Mouse (Mus musculus) E14TG2a.4 (cell line): ENCODE measurements around the gene Cox15.
A peak's percentile ranks its signal among the peaks of the same experiment; 100 is the strongest.

Experiments used
- H3K27me3 ChIP-seq: 2 replicates; pipeline ENCODE4 v1.6.1; 2014; ENCODE audit warnings: low read length, control low read depth; ENCODE audit not compliant: insufficient read depth
- H3K36me3 ChIP-seq: 2 replicates; pipeline ENCODE4 v1.6.1; 2014; ENCODE audit warnings: low read length, control low read depth; ENCODE audit not compliant: insufficient read depth
- H3K4me1 ChIP-seq: replicated peaks from 2 replicates; pipeline ENCODE4 v1.6.1; 2014; ENCODE audit warnings: low read depth, low read length, control low read depth
- H3K4me3 ChIP-seq: replicated peaks from 2 replicates; pipeline ENCODE4 v1.5.1; 2014; ENCODE audit warnings: mild to moderate bottlenecking, low read length
- H3K9me3 ChIP-seq: 2 replicates; pipeline ENCODE4 v1.6.1; 2014; ENCODE audit warnings: low read length, control low read depth
- CTCF ChIP-seq: conservative IDR thresholded peaks from 2 replicates; pipeline ENCODE4 v1.5.1; 2014; ENCODE audit warnings: low read length
- NANOG ChIP-seq: IDR thresholded peaks from 2 replicates; pipeline ENCODE4 v1.6.1; 2014; ENCODE audit warnings: borderline replicate concordance, low read length, mixed read lengths
- POU5F1 ChIP-seq: IDR thresholded peaks from 2 replicates; pipeline ENCODE4 v1.6.1; 2014; ENCODE audit warnings: low read length, borderline replicate concordance

Gene Cox15

GRCm38 (mm10) chr19:43752489-43753225 is at the start of gene Cox15, which contains the start of gene Cutc:
Cox15 (minus strand) TSS chr19:43753000.
Cutc (plus strand) TSS chr19:43752996.
- TF ChIP-seq POU5F1 (no peak), CTCF (no peak), NANOG (no peak)
- no peaks in the 10 kb centered on the region for H3K27me3 ChIP-seq
- peak within 1 kb of the TSS; percentile 93 for H3K4me3 ChIP-seq
- H3K9me3 ChIP-seq, result no peaks in the 10 kb centered on the region
- H3K36me3 ChIP-seq, result peaks cover 36% of the 10 kb centered on the region
- peaks cover 15% of the 10 kb centered on the region for H3K4me1 ChIP-seq

DNA sequence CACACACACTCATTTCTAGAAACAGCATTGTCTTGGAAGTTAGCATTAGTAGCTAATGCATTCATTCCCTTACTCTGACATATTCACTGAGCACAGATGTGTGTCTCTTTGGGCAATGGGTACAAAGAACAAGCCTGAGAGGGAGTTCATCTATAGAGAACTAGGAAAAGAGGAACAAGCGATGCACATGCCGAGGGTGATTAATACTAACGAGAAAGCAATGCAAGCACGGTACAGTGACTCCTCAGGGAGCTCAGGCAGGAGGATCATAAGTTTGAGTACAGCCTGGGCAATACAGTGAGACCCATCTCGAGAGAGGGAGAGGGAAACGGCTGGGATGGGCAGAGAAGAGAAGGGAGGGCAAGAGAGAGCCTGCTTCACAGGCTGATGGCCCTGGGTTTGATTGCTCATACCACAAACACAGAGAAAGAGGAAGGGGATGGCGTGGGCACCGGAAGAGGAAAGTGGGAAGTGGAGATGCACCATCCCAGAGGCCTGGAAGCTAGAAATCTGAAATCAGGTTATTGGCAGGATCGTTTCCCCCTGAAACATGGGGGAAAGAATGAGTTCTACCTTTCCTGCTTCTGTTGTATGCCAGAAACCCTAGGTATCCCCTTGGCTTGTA is 48.7 kb upstream of the Cox15 start:
- H3K4me3 ChIP-seq, result no peak overlapping the region
- H3K9me3 ChIP-seq, result no peaks in the 10 kb centered on the region
- H3K36me3 ChIP-seq, result peaks cover 6% of the 10 kb centered on the region; the same call in 1 of the 2 replicates
- TF ChIP-seq CTCF (no peak), POU5F1 (no peak), NANOG (no peak)
- peaks cover 32% of the 10 kb centered on the region for H3K4me1 ChIP-seq
- H3K27me3 ChIP-seq, result peaks cover 6% of the 10 kb centered on the region; the same call in 1 of the 2 replicates

DNA sequence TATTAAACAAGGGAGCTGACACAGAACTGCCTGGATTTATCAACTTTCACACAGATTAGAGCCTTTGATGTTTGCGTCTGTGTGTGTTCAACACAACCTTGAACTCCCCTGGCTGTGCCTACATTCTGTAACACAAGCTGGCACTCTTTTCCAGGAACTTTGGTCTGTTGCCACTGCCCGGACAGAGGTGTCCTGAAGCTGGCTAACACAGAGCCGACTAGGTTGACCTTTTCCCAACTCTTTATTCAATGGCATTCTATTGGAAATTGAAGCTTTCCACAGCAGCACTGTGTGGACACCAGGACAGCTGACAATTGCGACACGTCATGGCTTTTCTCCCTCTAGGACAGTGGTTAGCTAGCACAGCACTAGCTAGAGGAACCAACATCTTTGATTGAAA is 44.4 kb upstream of the Cox15 start:
- peaks cover 10% of the 10 kb centered on the region; the same call in 1 of the 2 replicates for H3K4me1 ChIP-seq
- H3K4me3 ChIP-seq, result no peak overlapping the region
- no peaks in the 10 kb centered on the region for H3K9me3 ChIP-seq
- peaks cover 6% of the 10 kb centered on the region; the same call in 1 of the 2 replicates for H3K36me3 ChIP-seq
- no peak for TF ChIP-seq CTCF
- TF ChIP-seq POU5F1, result no peak
- no peak for TF ChIP-seq NANOG
- peaks cover 6% of the 10 kb centered on the region; the same call in 1 of the 2 replicates for H3K27me3 ChIP-seq

DNA sequence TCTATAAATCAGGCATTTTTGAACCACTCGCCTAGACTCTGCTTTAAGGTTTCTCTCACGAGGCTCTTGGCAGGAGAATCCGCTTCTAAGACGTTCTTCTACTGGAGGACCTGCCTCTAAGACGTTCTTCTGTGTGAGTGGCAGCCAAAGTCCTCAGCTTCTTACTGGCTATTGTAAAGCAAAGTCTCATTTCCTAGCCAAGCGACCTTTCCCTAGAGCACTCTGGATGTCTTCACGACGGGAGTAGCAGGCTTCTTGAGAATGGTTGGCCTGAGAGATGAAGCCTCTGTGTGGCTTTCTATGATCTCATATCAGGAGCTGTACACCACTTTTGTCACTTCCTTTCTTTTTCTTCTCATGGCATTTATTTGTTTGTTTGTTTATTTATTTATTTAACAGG is 42.7 kb upstream of the Cox15 start:
- H3K4me3 ChIP-seq, result no peak overlapping the region
- H3K4me1 ChIP-seq, result peaks cover 10% of the 10 kb centered on the region; the same call in 1 of the 2 replicates
- no peaks in the 10 kb centered on the region for H3K9me3 ChIP-seq
- no peaks in the 10 kb centered on the region; the same call in 1 of the 2 replicates for H3K27me3 ChIP-seq
- TF ChIP-seq NANOG (no peak), CTCF (no peak), POU5F1 (no peak)
- H3K36me3 ChIP-seq, result peaks cover 1% of the 10 kb centered on the region; the same call in 1 of the 2 replicates

- Histone ChIP-seq H3K9me3 (no peaks in the 10 kb centered on the region), H3K27me3 (no peaks in the 10 kb centered on the region; the same call in 1 of the 2 replicates), H3K4me3 (no peak overlapping the region), H3K36me3 (no peaks in the 10 kb centered on the region), H3K4me1 (peaks cover 10% of the 10 kb centered on the region; the same call in 1 of the 2 replicates)
- no peak for TF ChIP-seq POU5F1
- no peak for TF ChIP-seq NANOG
- no peak for TF ChIP-seq CTCF
Measured at GRCm38 (mm10) chr19:43793951-43794350, 41.2 kb upstream of the Cox15 start.

DNA sequence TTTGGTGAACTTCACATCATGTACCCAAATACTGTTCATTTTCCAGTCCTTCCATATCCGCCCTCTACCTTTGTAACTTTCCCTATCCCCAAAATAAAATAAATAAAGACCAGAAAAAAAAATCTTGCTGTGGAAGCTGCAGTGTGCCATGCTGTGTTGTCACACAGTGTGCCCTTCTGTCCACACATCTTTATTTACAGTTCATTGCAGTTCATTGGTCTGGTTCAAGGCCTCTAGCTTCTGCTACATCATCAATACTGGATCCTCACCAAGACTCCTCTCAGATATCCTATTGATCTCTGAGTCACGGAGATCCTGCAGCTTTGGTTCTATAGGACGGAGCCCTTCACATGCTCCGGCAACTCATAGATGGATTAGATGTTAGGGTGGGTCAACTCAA is 39.7 kb upstream of the Cox15 start:
- H3K27me3 ChIP-seq, result no peaks in the 10 kb centered on the region; the same call in 1 of the 2 replicates
- H3K4me1 ChIP-seq, result peaks cover 4% of the 10 kb centered on the region; the same call in 1 of the 2 replicates
- no peaks in the 10 kb centered on the region for H3K36me3 ChIP-seq
- TF ChIP-seq NANOG, result no peak
- no peak for TF ChIP-seq POU5F1
- no peak for TF ChIP-seq CTCF
- H3K9me3 ChIP-seq, result no peaks in the 10 kb centered on the region
- H3K4me3 ChIP-seq, result no peak overlapping the region

DNA sequence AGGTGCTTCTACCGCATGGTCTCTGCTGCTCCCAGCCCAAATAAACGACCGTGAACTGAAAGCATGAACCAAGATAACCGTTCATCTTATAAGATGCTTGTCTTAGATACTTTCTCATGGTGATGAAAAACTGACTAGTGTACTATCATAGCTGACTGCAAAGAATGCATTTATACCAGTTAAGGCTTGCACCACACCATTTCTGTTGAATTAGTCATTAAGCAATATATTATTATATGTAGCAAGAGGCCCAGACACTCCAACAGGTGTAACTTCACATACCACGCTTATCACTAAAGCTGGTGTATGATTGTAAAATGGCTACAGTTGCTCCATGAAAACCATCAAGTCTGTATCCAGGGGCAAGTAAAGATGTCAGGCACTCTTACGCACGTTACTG is 37.0 kb upstream of the Cox15 start:
- TF ChIP-seq POU5F1 (no peak), CTCF (no peak), NANOG (no peak)
- H3K36me3 ChIP-seq, result no peaks in the 10 kb centered on the region
- H3K9me3 ChIP-seq, result no peaks in the 10 kb centered on the region
- H3K4me3 ChIP-seq, result no peak overlapping the region
- H3K27me3 ChIP-seq, result no peaks in the 10 kb centered on the region
- H3K4me1 ChIP-seq, result no peaks in the 10 kb centered on the region

DNA sequence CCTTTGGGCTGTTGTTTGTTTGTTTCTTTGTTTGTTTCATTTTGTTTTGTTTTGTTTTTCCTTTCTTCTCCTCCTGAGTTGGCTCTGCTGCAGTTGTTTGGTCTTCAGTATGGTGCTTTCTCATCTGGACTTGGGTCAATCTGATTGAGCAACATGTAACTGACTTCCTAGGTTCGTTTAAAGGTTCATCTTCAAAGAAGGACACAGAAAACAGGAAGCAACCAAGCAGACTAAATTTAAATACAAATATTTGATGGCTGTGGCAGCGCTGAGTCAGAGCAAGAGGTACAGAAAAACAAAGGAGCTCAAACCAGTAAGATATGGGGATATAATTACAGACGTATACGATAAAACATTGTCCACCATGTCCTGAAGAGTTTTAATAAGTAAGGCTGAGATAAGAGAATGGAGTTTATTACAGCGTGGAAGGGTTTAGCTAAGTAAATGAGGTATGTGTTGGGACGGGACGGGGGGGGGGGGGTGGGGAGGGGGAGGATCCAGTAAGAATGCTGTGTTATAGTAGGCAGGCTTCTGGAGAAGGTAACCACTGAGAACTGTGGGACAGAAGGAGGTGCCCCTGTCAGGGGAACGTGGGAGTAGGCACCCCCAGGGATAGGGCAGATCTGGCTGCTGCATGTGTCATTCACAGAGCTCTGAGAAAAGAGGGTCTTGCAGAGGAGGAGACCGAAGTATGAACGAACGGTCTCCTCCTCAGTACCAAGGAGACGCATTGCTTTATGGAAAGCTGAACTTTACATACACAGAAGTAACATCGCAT is 33.6 kb upstream of the Cox15 start:
- no peak for TF ChIP-seq POU5F1
- no peak for TF ChIP-seq CTCF
- TF ChIP-seq NANOG, result no peak
- no peak overlapping the region for H3K4me3 ChIP-seq
- no peaks in the 10 kb centered on the region for H3K36me3 ChIP-seq
- no peaks in the 10 kb centered on the region for H3K27me3 ChIP-seq
- H3K9me3 ChIP-seq, result no peaks in the 10 kb centered on the region
- H3K4me1 ChIP-seq, result no peaks in the 10 kb centered on the region
